Mouse (Mus musculus): ENCODE data around the gene Pgm2.
A peak's percentile ranks its signal among the peaks of the same experiment; 100 is the strongest.

Pgm2 gene

GRCm38 (mm10) chr5:64092748-64093292 lies at the start of gene Pgm2:
Gene Pgm2 (plus strand): TSS chr5:64092950.
- peak; percentile 86 for DNase-seq (ENCODE audit: extremely low read depth, insufficient read length, low spot score)

GRCm38 (mm10) chr5:64043694-64044453 lies 48.9 kb upstream of the Pgm2 start:
- DNase-seq (ENCODE audit: extremely low read depth, insufficient read length, low spot score), result no peak

GRCm38 (mm10) chr5:64044790-64045189 lies 48.0 kb upstream of the Pgm2 start:
- DNase-seq (ENCODE audit: extremely low read depth, insufficient read length, low spot score), result peak; percentile 49

- DNase-seq (ENCODE audit: extremely low read depth, insufficient read length, low spot score), result peak; percentile 80
Observed at GRCm38 (mm10) chr5:64045502-64045901, 47.2 kb upstream of the Pgm2 start.

GRCm38 (mm10) chr5:64046995-64047394 lies 45.8 kb upstream of the Pgm2 start:
- DNase-seq (ENCODE audit: extremely low read depth, insufficient read length, low spot score), result no peak

- DNase-seq (ENCODE audit: extremely low read depth, insufficient read length, low spot score), result no peak
Observed at GRCm38 (mm10) chr5:64047921-64048320, 44.8 kb upstream of the Pgm2 start.

- DNase-seq (ENCODE audit: extremely low read depth, insufficient read length, low spot score), result no peak
Observed at GRCm38 (mm10) chr5:64048605-64049004, 44.1 kb upstream of the Pgm2 start.

- no peak for DNase-seq (ENCODE audit: extremely low read depth, insufficient read length, low spot score)
Observed at GRCm38 (mm10) chr5:64049256-64049655, 43.5 kb upstream of the Pgm2 start.

GRCm38 (mm10) chr5:64053010-64053409 lies 39.7 kb upstream of the Pgm2 start:
- no peak for DNase-seq (ENCODE audit: extremely low read depth, insufficient read length, low spot score)

- DNase-seq (ENCODE audit: extremely low read depth, insufficient read length, low spot score), result no peak
Observed at GRCm38 (mm10) chr5:64056210-64056609, 36.5 kb upstream of the Pgm2 start.

- no peak for DNase-seq (ENCODE audit: extremely low read depth, insufficient read length, low spot score)
Observed at GRCm38 (mm10) chr5:64060881-64061280, 31.9 kb upstream of the Pgm2 start.

GRCm38 (mm10) chr5:64061643-64062042 lies 31.1 kb upstream of the Pgm2 start:
- DNase-seq (ENCODE audit: extremely low read depth, insufficient read length, low spot score), result no peak

- no peak for DNase-seq (ENCODE audit: extremely low read depth, insufficient read length, low spot score)
Observed at GRCm38 (mm10) chr5:64062882-64063621, 29.7 kb upstream of the Pgm2 start.

GRCm38 (mm10) chr5:64063622-64064355 lies 29.0 kb upstream of the Pgm2 start:
- DNase-seq (ENCODE audit: extremely low read depth, insufficient read length, low spot score), result no peak

GRCm38 (mm10) chr5:64064401-64064800 lies 28.3 kb upstream of the Pgm2 start:
- no peak for DNase-seq (ENCODE audit: extremely low read depth, insufficient read length, low spot score)

- DNase-seq (ENCODE audit: extremely low read depth, insufficient read length, low spot score), result no peak
Observed at GRCm38 (mm10) chr5:64065497-64066046, 27.2 kb upstream of the Pgm2 start.

- DNase-seq (ENCODE audit: extremely low read depth, insufficient read length, low spot score), result no peak
Observed at GRCm38 (mm10) chr5:64066159-64066558, 26.6 kb upstream of the Pgm2 start.

GRCm38 (mm10) chr5:64067576-64067975 lies 25.2 kb upstream of the Pgm2 start:
- no peak for DNase-seq (ENCODE audit: extremely low read depth, insufficient read length, low spot score)

GRCm38 (mm10) chr5:64070081-64070673 lies 22.6 kb upstream of the Pgm2 start:
- peak; percentile 56 for DNase-seq (ENCODE audit: extremely low read depth, insufficient read length, low spot score)

- DNase-seq (ENCODE audit: extremely low read depth, insufficient read length, low spot score), result no peak
Observed at GRCm38 (mm10) chr5:64070742-64071476, 21.8 kb upstream of the Pgm2 start.

Measured in 3134 (cell line).